Mouse (Mus musculus): ENCODE results near the gene Mrpl24. TPM values are rescaled to one million over a fixed set of nuclear protein-coding genes. Genes with fewer than 3 reads are reported as not detected.

Gene Mrpl24
- polyA plus RNA-seq, 1 experiment from 2014 or later: 66.6 TPM

DNA sequence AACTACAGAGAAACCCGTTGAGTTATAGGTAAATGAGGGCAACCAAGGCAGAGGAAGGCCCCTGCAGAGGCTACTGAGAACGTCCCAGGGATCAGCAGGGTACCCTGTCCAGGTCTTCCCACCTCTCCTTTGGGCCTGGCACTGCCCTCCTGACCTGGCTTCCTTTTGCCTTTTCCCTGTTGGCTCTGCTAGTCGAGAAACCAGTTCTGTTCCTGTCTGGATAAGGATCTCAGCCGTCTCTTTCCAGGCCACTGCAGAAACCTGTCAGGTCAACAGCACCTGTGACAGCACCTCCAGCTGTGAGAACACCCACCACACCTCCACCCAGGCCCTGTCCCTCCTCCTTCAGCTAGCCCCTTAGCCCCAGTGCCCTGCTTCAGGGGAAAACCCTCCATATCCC, 39.2 kb downstream of the Mrpl24 start:
- peaks cover 22% of the 10 kb centered on the region for H3K4me1 ChIP-seq (ENCODE audit: control insufficient read depth, insufficient read depth, low read length)
- H3K4me3 ChIP-seq (ENCODE audit: low read depth, low read length): no peak overlapping the region
- DNase-seq (ENCODE audit: low spot score) (no peak), ATAC-seq (ENCODE audit: low read depth) (no peak)
- H3K27ac ChIP-seq (replicated peaks; ENCODE audit: low read depth, low read length): peak overlapping the region; percentile 96; the same call in 1 of the 2 replicates
- whole genome bisulfite sequencing: 21% methylated on average over 4 of the region's 4 CpGs
- H3K27me3 ChIP-seq (replicated peaks; ENCODE audit: control insufficient read depth, insufficient read depth, low read length): no peaks in the 10 kb centered on the region
- no peak overlapping the region for H3K9ac ChIP-seq (ENCODE audit: low read depth, low read length)
- H3K4me2 ChIP-seq (ENCODE audit: low read depth, low read length): no peak overlapping the region
- no peaks in the 10 kb centered on the region for H3K9me3 ChIP-seq (ENCODE audit: control insufficient read depth, low read length)
- peaks cover 12% of the 10 kb centered on the region for H3K36me3 ChIP-seq (ENCODE audit: control insufficient read depth, insufficient read depth, low read length)

DNA sequence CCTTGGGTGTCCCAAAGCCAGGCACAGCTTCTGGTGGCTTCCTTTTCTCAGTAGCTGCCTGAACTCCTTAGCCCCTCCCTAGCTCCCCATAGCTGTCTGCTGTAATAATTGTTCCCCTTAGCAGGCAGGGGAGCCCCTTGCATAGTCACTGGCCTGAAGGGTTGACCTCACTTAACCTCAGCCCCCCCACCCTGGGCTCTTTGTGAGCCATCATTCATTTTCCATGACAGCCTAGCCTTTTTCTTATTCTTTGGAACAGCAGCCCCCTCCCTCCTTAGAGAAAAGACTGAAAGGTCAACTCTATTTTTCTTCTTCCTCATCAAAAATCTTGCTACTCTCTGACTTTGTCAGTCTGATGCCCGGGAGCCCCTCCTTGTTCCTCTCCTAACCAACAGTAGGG, 39.7 kb downstream of the Mrpl24 start:
- ATAC-seq (ENCODE audit: low read depth) (no peak), DNase-seq (ENCODE audit: low spot score) (no peak)
- WGBS: 34% methylated on average over 1 of the region's 1 CpGs
- Histone ChIP-seq H3K36me3 (ENCODE audit: control insufficient read depth, insufficient read depth, low read length) (peaks cover 10% of the 10 kb centered on the region; the same call in 1 of the 2 replicates), H3K4me1 (ENCODE audit: control insufficient read depth, insufficient read depth, low read length) (peaks cover 22% of the 10 kb centered on the region), H3K4me2 (ENCODE audit: low read depth, low read length) (no peak overlapping the region), H3K4me3 (ENCODE audit: low read depth, low read length) (no peak overlapping the region), H3K27me3 (replicated peaks; ENCODE audit: control insufficient read depth, insufficient read depth, low read length) (no peaks in the 10 kb centered on the region), H3K9me3 (ENCODE audit: control insufficient read depth, low read length) (no peaks in the 10 kb centered on the region), H3K9ac (ENCODE audit: low read depth, low read length) (no peak overlapping the region), H3K27ac (replicated peaks; ENCODE audit: low read depth, low read length) (peak overlapping the region; percentile 96)

DNA sequence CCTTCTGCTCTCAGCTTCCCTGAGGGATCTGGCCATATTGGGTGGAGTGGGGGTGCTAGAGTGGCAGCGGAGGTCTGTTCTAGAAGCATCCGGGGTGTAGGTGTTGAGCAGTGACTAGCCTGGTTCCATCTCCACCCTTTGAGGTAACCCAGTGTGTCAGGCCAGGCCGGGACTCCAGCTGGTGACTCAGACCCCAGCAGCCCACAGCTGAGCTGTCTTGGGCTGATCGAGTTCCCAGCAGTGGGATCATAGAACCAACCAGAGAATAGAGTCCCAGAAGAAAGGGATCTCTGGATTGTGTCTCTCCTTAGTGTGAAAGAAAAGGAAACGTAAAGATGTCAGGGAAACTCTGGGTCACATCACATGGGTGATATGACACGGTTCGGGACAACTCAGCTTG, 40.1 kb downstream of the Mrpl24 start:
- Histone ChIP-seq H3K9me3 (ENCODE audit: control insufficient read depth, low read length) (no peaks in the 10 kb centered on the region), H3K4me1 (ENCODE audit: control insufficient read depth, insufficient read depth, low read length) (peaks cover 22% of the 10 kb centered on the region), H3K9ac (ENCODE audit: low read depth, low read length) (no peak overlapping the region), H3K4me2 (ENCODE audit: low read depth, low read length) (no peak overlapping the region), H3K36me3 (ENCODE audit: control insufficient read depth, insufficient read depth, low read length) (peaks cover 7% of the 10 kb centered on the region; the same call in 1 of the 2 replicates), H3K27me3 (replicated peaks; ENCODE audit: control insufficient read depth, insufficient read depth, low read length) (no peaks in the 10 kb centered on the region), H3K27ac (replicated peaks; ENCODE audit: low read depth, low read length) (peak overlapping the region; percentile 96), H3K4me3 (ENCODE audit: low read depth, low read length) (no peak overlapping the region)
- ATAC-seq (ENCODE audit: low read depth) (no peak), DNase-seq (ENCODE audit: low spot score) (no peak)
- 57% methylated on average over 7 of the region's 7 CpGs for WGBS

DNA sequence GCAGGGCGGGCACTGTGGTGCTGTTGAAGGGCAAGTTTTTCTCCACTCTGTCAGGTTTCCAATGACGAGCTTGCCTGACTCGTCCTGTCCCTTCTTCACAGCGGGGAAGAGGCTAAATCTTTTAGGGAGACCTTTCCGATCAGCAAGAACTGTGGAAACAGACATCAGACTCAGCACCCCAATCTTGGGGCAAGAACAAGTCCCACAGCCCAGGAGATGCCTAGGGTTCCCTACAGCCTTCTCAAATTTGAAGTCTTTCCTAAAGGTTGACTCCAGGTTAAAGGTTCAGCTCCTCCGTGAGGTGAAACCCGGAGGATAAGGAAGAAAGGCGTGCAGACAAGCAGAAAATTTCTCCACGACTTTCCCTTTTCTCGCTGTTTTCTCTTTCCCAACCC, 40.9 kb downstream of the Mrpl24 start:
- H3K4me2 ChIP-seq (ENCODE audit: low read depth, low read length): peak overlapping the region; percentile 62
- H3K4me3 ChIP-seq (ENCODE audit: low read depth, low read length): peak overlapping the region; percentile 38
- DNase-seq (ENCODE audit: low spot score) (no peak), ATAC-seq (ENCODE audit: low read depth) (no peak)
- WGBS: 6% methylated on average over 10 of the region's 10 CpGs
- no peaks in the 10 kb centered on the region for H3K36me3 ChIP-seq (ENCODE audit: control insufficient read depth, insufficient read depth, low read length)
- H3K9ac ChIP-seq (ENCODE audit: low read depth, low read length): peak overlapping the region; percentile 65
- peaks cover 22% of the 10 kb centered on the region for H3K4me1 ChIP-seq (ENCODE audit: control insufficient read depth, insufficient read depth, low read length)
- H3K9me3 ChIP-seq (ENCODE audit: control insufficient read depth, low read length): no peaks in the 10 kb centered on the region
- H3K27me3 ChIP-seq (replicated peaks; ENCODE audit: control insufficient read depth, insufficient read depth, low read length): no peaks in the 10 kb centered on the region
- peak overlapping the region; percentile 96 for H3K27ac ChIP-seq (replicated peaks; ENCODE audit: low read depth, low read length)

DNA sequence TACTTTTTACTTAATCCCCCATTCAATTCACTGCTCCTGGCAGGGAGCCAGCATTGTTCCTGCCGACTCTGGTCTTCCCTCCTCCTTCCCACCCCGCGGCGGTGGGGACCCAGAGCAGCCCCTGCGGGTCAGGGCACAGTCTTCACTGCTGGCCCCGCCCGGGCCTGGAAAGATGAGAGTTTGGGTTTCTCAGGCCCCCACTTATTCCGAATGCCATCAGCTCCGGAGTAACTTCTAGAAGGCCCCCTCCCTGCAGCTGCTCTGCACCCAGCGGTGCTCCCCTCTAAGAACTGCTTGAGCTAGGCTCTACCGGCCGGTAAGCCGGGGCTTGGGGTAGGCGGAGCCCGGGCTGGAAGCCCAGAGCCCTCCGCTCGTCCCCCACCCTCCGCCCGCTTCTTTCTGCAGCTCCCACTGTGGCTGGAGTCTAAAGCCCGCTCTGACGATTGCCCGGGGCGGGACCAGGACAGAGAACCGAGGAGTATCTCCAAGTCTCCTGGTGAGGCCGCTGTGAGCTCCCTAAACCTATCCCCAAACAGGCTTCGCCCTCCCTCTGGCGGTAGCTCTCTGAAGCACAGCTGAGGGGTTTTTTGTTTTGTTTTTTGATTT, 41.4 kb downstream of the Mrpl24 start:
- peaks cover 22% of the 10 kb centered on the region for H3K4me1 ChIP-seq (ENCODE audit: control insufficient read depth, insufficient read depth, low read length)
- H3K27me3 ChIP-seq (replicated peaks; ENCODE audit: control insufficient read depth, insufficient read depth, low read length): no peaks in the 10 kb centered on the region
- peak overlapping the region; percentile 38 for H3K4me3 ChIP-seq (ENCODE audit: low read depth, low read length)
- H3K9ac ChIP-seq (ENCODE audit: low read depth, low read length): peak overlapping the region; percentile 65
- ATAC-seq (ENCODE audit: low read depth): peak; percentile 98
- H3K9me3 ChIP-seq (ENCODE audit: control insufficient read depth, low read length): no peaks in the 10 kb centered on the region
- H3K4me2 ChIP-seq (ENCODE audit: low read depth, low read length): peak overlapping the region; percentile 62
- peak; percentile 99 for DNase-seq (ENCODE audit: low spot score)
- H3K36me3 ChIP-seq (ENCODE audit: control insufficient read depth, insufficient read depth, low read length): no peaks in the 10 kb centered on the region
- peak overlapping the region; percentile 96 for H3K27ac ChIP-seq (replicated peaks; ENCODE audit: low read depth, low read length)
- WGBS: 1% methylated on average over 27 of the region's 27 CpGs

DNA sequence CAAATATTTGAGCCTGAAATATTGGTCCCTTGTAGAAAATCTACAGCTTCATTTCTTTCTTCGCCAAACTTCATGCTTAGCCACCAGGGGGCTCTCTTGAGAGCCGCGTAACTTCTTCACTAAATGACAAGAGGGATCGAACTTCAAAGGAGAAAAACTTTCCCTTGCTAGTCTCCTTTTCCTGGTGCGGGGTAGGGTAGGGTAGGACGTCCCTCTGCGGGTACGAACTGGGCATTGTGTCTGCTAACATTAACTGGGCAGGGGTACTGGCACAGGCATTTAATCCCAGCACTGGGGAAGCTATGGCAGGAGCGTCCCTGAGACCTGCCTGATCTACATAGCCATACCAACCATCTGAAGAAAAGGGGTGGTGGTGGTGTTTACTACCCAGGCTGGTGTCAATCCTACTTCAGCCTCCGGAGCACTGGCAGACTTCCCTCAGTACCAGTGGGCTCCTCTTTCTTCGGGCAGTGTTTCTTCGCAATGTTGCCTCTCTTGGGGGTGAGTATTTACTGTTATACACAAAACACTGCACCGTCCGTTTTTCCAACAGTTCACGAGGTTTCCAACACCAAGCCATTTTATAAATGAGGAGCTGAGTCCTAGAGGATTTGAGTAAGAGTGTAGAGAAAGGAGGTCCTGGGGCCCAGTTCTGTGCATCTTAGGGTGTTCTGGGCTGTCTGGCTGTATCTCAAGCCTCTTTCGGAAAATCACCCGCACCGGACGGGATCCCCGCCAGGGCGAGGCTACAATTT, 51.1 kb downstream of the Mrpl24 start:
- Histone ChIP-seq H3K27me3 (replicated peaks; ENCODE audit: control insufficient read depth, insufficient read depth, low read length) (peaks cover 8% of the 10 kb centered on the region), H3K4me2 (ENCODE audit: low read depth, low read length) (peak overlapping the region; percentile 95), H3K4me3 (ENCODE audit: low read depth, low read length) (peak overlapping the region; percentile 54), H3K36me3 (ENCODE audit: control insufficient read depth, insufficient read depth, low read length) (0 out of 2 replicates have a peak, but pooled peaks cover 1% of the 10 kb centered on the region), H3K4me1 (ENCODE audit: control insufficient read depth, insufficient read depth, low read length) (peaks cover 32% of the 10 kb centered on the region), H3K9me3 (ENCODE audit: control insufficient read depth, low read length) (no peaks in the 10 kb centered on the region), H3K9ac (ENCODE audit: low read depth, low read length) (peak overlapping the region; percentile 69), H3K27ac (replicated peaks; ENCODE audit: low read depth, low read length) (no peak overlapping the region; the same call in 1 of the 2 replicates)
- whole genome bisulfite sequencing: under 1% methylated on average over 21 of the region's 21 CpGs
- ATAC-seq (ENCODE audit: low read depth) (peak; percentile 13; the same call in 1 of the 2 replicates), DNase-seq (ENCODE audit: low spot score) (peak; percentile 87)

DNA sequence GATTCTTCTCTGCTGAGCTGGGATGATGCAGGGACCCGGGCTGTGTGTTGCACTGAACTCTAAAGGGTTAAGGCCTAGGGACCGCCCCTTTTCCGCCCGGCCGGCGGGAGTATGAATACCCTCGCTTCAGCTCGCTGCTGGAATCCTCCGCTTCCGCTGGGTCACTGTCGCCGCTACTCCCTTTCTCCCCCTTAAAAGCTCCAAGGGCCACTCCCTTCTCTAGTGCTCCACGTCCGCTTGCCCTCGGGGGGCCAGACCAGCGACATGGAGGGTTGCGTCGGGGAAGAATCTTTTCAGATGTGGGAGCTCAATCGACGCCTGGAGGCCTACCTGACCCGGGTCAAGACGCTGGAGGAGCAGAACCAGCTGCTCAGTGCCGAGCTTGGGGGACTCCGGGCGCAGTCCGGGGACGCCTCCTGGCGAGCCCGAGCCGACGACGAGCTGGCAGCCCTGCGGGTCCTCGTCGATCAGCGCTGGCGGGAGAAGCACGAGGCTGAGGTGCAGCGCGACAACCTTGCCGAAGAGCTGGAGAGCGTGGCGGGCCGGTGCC, 51.7 kb downstream of the Mrpl24 start, which contains the start of gene Nes:
TSS of gene Nes (plus strand) at position 140 of the 550 bp plus-strand sequence.
- H3K4me1 ChIP-seq (ENCODE audit: control insufficient read depth, insufficient read depth, low read length): peaks cover 32% of the 10 kb centered on the region
- no peaks in the 10 kb centered on the region for H3K9me3 ChIP-seq (ENCODE audit: control insufficient read depth, low read length)
- ATAC-seq (ENCODE audit: low read depth) (peak; percentile 76), DNase-seq (ENCODE audit: low spot score) (peak; percentile 92)
- 0% methylated on average over 28 of the region's 44 CpGs for WGBS
- peak within 1 kb of the TSS; percentile 54 for H3K4me3 ChIP-seq (ENCODE audit: low read depth, low read length)
- 0 out of 2 replicates have a peak, but pooled peaks cover 6% of the 10 kb centered on the region for H3K36me3 ChIP-seq (ENCODE audit: control insufficient read depth, insufficient read depth, low read length)
- peak within 1 kb of the TSS; percentile 69 for H3K9ac ChIP-seq (ENCODE audit: low read depth, low read length)
- H3K27me3 ChIP-seq (replicated peaks; ENCODE audit: control insufficient read depth, insufficient read depth, low read length): peaks cover 8% of the 10 kb centered on the region
- peak within 1 kb of the TSS; percentile 65 for H3K27ac ChIP-seq (replicated peaks; ENCODE audit: low read depth, low read length)
- peak within 1 kb of the TSS; percentile 95 for H3K4me2 ChIP-seq (ENCODE audit: low read depth, low read length)

DNA sequence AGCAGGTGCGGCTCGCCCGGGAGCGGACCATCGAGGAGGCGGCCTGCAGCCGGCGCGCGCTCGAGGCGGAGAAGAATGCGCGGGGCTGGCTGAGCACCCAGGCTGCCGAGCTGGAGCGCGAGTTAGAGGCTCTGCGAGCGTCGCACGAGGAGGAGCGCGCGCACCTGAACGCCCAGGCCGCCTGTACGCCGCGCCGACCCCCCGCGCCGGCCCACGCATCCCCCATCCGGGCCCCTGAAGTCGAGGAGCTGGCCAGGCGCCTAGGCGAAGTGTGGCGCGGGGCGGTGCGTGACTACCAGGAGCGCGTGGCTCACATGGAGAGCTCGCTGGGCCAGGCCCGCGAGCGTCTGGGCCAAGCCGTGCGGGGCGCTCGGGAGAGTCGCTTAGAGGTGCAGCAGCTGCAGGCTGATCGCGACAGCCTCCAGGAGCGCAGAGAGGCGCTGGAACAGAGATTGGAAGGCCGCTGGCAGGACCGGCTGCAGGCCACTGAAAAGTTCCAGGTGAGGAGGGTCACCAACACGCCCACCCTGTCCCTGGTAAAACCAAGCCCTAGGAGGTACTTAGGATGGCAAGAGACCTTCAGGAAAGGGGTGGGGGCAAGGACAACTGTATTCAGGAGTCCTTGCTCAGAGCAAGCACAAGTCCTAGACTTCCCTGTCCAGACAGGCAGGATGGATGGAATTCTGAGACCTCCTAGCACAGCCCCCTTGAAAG, 52.3 kb downstream of the Mrpl24 start:
- Histone ChIP-seq H3K36me3 (ENCODE audit: control insufficient read depth, insufficient read depth, low read length) (0 out of 2 replicates have a peak, but pooled peaks cover 10% of the 10 kb centered on the region), H3K4me2 (ENCODE audit: low read depth, low read length) (peak overlapping the region; percentile 95), H3K9ac (ENCODE audit: low read depth, low read length) (peak overlapping the region; percentile 69), H3K4me1 (ENCODE audit: control insufficient read depth, insufficient read depth, low read length) (peaks cover 32% of the 10 kb centered on the region), H3K27me3 (replicated peaks; ENCODE audit: control insufficient read depth, insufficient read depth, low read length) (peaks cover 8% of the 10 kb centered on the region), H3K9me3 (ENCODE audit: control insufficient read depth, low read length) (no peaks in the 10 kb centered on the region), H3K27ac (replicated peaks; ENCODE audit: low read depth, low read length) (peak overlapping the region; percentile 65), H3K4me3 (ENCODE audit: low read depth, low read length) (peak overlapping the region; percentile 54)
- ATAC-seq (ENCODE audit: low read depth) (0 out of 2 replicates have a peak, but pooled peaks have one; percentile 16), DNase-seq (ENCODE audit: low spot score) (no peak)
- 2% methylated on average over 31 of the region's 60 CpGs for WGBS
